Mouse (Mus musculus): ENCODE data around the gene Hoxd3. TPM values are rescaled to one million over a fixed set of nuclear protein-coding genes. Genes with fewer than 3 reads are reported as not detected.

Hoxd3 gene
- polyA plus RNA-seq, 1 experiment from 2014 or later: 15.8 TPM

GRCm38 (mm10) chr2:74672481-74673362, 39.0 kb upstream of the Hoxd3 start:
- no peaks in the 10 kb centered on the region for H3K9me3 ChIP-seq
- peaks cover 13% of the 10 kb centered on the region for H3K4me1 ChIP-seq
- H3K4me2 ChIP-seq: peak overlapping the region; percentile 50
- WGBS: 4% methylated on average over 34 of the region's 40 CpGs
- H3K36me3 ChIP-seq: no peaks in the 10 kb centered on the region
- H3K27ac ChIP-seq: no peak overlapping the region
- no peak for ATAC-seq (ENCODE audit: insufficient read depth, low FRiP score, low read depth)
- no peak overlapping the region for H3K9ac ChIP-seq
- H3K27me3 ChIP-seq (replicated peaks): peaks cover 94% of the 10 kb centered on the region
- peak overlapping the region; percentile 31; the same call in 1 of the 2 replicates for H3K4me3 ChIP-seq (replicated peaks)

- H3K4me1 ChIP-seq: peaks cover 4% of the 10 kb centered on the region; the same call in 1 of the 2 replicates
These were observed 37.8 kb upstream of the Hoxd3 start for GRCm38 (mm10) chr2:74673835-74674425.

DNA sequence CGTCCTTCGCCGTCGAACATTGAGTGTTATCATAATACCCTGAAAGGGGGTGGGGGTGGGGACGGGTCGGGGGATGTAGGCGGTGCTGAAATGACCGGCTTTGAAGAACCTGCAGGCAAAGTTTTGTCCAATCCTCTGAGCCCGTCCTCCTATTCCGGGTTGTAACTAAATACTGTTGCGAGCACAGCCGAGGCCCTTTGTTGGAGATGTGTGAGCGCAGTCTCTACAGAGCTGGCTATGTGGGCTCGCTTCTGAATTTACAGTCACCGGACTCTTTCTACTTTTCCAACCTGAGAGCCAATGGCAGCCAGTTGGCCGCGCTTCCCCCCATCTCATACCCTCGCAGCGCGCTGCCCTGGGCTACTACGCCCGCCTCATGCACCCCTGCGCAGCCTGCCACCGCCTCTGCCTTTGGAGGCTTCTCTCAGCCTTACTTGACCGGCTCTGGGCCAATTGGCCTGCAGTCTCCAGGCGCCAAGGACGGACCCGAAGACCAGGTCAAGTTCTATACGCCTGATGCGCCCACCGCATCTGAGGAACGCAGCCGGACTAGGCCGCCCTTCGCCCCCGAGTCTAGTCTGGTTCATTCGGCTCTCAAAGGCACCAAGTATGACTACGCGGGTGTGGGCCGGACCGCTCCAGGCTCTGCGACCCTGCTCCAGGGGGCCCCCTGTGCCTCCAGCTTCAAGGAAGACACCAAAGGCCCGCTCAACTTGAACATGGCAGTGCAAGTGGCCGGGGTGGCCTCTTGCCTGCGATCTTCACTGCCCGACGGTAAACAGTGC, 36.7 kb upstream of the Hoxd3 start, which contains the start of gene Hoxd12:
TSS of gene Hoxd12 (plus strand) at position 133 of the 785 bp plus-strand sequence.
- Histone ChIP-seq H3K36me3 (no peaks in the 10 kb centered on the region), H3K4me1 (peaks cover 4% of the 10 kb centered on the region; the same call in 1 of the 2 replicates), H3K27ac (no peak within 1 kb of the TSS), H3K9ac (no peak within 1 kb of the TSS), H3K4me2 (no peak within 1 kb of the TSS), H3K9me3 (no peaks in the 10 kb centered on the region), H3K4me3 (replicated peaks) (no peak within 1 kb of the TSS), H3K27me3 (replicated peaks) (peaks cover 96% of the 10 kb centered on the region)
- no peak for ATAC-seq (ENCODE audit: insufficient read depth, low FRiP score, low read depth)
- WGBS: 2% methylated on average over 47 of the region's 47 CpGs

More at GRCm38 (mm10) chr2:74673835-74674425, 37.8 kb upstream of the Hoxd3 start:
- no peak overlapping the region for H3K4me3 ChIP-seq (replicated peaks)
- 3% methylated on average over 24 of the region's 24 CpGs for WGBS
- no peak overlapping the region for H3K9ac ChIP-seq
- H3K9me3 ChIP-seq: no peaks in the 10 kb centered on the region
- no peak overlapping the region for H3K4me2 ChIP-seq
- peaks cover 94% of the 10 kb centered on the region for H3K27me3 ChIP-seq (replicated peaks)
- ATAC-seq (ENCODE audit: insufficient read depth, low FRiP score, low read depth): no peak
- H3K36me3 ChIP-seq: no peaks in the 10 kb centered on the region
- H3K27ac ChIP-seq: no peak overlapping the region

DNA sequence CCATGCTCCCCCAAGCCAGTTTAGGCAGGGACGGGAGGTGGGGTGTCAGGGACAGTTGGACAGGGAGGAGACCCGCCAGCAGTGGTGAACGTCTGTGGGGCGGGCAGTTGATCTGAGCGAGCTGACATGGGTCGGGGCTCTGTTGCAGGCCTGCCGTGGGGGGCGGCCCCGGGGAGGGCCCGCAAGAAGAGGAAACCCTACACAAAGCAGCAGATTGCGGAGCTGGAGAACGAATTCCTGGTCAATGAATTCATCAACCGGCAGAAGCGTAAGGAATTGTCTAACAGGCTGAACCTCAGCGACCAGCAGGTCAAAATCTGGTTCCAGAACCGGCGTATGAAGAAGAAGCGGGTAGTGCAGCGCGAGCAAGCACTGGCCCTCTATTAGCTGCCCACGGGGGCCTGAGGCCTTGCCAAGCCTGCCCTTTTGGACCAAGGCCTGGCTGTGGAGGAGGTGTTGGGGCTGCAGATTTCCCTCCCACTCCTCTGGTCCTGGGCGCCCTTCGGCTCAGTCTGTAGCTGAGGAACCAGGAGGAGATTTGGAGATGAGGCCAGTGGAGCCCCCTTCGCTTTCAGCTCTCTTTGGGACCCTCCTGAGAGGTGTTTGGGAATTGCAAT, 36.0 kb upstream of the Hoxd3 start:
- Histone ChIP-seq H3K4me3 (replicated peaks) (no peak overlapping the region), H3K9me3 (no peaks in the 10 kb centered on the region), H3K27me3 (replicated peaks) (peaks cover 98% of the 10 kb centered on the region), H3K36me3 (no peaks in the 10 kb centered on the region), H3K4me1 (peaks cover 4% of the 10 kb centered on the region; the same call in 1 of the 2 replicates), H3K9ac (no peak overlapping the region), H3K4me2 (no peak overlapping the region), H3K27ac (no peak overlapping the region)
- 5% methylated on average over 24 of the region's 24 CpGs for WGBS
- no peak for ATAC-seq (ENCODE audit: insufficient read depth, low FRiP score, low read depth)

DNA sequence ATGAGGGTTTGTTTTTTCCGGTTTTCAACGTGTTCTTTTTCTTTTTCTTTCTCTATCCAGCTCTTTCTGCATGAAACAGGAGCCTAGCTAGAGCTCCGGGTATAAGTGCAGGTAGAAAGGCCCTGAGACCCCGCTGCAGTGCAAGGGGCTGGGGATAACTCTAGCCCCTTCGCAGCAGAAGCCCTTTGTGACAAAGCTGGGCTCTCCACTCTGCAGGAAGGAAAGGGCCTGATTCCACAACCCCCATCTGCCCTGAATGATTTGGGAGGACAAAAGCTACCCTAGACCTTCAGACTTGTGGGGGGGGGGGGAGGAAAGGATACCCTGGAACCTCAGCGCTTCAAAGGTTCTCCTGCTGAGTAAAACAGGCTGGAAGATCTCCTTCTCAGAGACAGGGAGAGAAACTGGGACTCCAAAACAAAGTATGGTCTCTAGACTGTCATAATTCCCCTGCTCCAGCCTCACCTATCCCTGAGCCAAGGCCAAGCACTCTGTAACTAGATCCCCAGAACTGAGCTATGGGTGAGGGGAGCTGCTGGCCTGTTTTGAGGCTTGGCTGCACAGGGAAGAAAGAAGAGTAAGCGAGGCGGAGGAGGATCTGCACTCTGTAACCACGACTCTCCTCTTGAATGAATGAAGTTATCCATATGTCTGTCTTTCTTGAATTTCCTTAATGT, 35.2 kb upstream of the Hoxd3 start:
- Histone ChIP-seq H3K27me3 (replicated peaks) (peaks cover 99% of the 10 kb centered on the region), H3K4me3 (replicated peaks) (no peak overlapping the region), H3K4me2 (no peak overlapping the region), H3K27ac (no peak overlapping the region), H3K9me3 (no peaks in the 10 kb centered on the region), H3K36me3 (no peaks in the 10 kb centered on the region), H3K9ac (no peak overlapping the region), H3K4me1 (peaks cover 6% of the 10 kb centered on the region; the same call in 1 of the 2 replicates)
- WGBS: 4% methylated on average over 9 of the region's 9 CpGs
- ATAC-seq (ENCODE audit: insufficient read depth, low FRiP score, low read depth): no peak

- Histone ChIP-seq H3K4me3 (replicated peaks) (no peak overlapping the region), H3K9ac (no peak overlapping the region), H3K27ac (no peak overlapping the region), H3K9me3 (no peaks in the 10 kb centered on the region), H3K27me3 (replicated peaks) (peaks cover 99% of the 10 kb centered on the region), H3K36me3 (no peaks in the 10 kb centered on the region), H3K4me2 (no peak overlapping the region), H3K4me1 (peaks cover 12% of the 10 kb centered on the region)
- ATAC-seq (ENCODE audit: insufficient read depth, low FRiP score, low read depth): no peak
- WGBS: 18% methylated on average over 2 of the region's 2 CpGs
These were observed 34.6 kb upstream of the Hoxd3 start for GRCm38 (mm10) chr2:74677106-74677505.

DNA sequence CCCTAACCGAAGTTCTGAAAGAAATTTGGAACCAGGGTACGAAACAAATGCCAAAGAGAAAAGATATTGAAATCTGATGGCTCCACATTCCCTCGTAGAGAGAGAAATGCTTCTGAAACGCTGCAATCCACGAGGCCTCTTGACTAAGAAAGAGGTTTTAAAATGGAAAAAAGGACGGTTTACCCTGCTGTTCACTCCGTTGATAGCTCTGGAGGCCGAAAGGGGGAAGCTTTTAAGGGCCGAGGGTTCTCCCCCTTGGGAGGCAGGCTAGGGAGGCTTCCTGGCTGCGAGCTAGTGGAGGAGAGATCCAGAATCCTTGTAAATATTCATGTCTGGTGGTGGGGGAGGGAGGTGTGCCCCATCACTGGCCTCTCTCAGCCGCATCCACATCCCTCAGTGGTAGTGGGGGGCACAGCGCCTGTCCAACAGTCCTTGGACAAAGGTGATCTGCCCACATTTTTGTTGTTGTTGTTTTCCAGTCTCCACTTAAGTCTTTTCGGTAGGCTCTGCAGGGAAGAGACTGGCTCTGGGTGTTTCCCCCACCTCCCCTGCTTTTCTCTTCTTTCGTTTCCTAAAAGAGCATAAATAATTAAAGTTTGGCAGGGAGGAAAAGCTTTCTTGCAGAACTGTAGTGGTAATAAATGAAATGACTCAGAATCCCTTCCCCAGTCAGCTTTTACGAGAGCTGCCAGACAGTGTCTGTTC, 32.7 kb upstream of the Hoxd3 start, which contains the start of gene Hoxd11:
TSS of gene Hoxd11 (plus strand) at position 667 of the 705 bp plus-strand sequence.
- Histone ChIP-seq H3K27ac (no peak within 1 kb of the TSS), H3K36me3 (no peaks in the 10 kb centered on the region), H3K4me1 (peaks cover 17% of the 10 kb centered on the region), H3K4me2 (no peak within 1 kb of the TSS), H3K4me3 (replicated peaks) (no peak within 1 kb of the TSS), H3K27me3 (replicated peaks) (peaks cover 100% of the 10 kb centered on the region), H3K9me3 (no peaks in the 10 kb centered on the region), H3K9ac (no peak within 1 kb of the TSS)
- WGBS: 4% methylated on average over 15 of the region's 15 CpGs
- ATAC-seq (ENCODE audit: insufficient read depth, low FRiP score, low read depth): no peak

DNA sequence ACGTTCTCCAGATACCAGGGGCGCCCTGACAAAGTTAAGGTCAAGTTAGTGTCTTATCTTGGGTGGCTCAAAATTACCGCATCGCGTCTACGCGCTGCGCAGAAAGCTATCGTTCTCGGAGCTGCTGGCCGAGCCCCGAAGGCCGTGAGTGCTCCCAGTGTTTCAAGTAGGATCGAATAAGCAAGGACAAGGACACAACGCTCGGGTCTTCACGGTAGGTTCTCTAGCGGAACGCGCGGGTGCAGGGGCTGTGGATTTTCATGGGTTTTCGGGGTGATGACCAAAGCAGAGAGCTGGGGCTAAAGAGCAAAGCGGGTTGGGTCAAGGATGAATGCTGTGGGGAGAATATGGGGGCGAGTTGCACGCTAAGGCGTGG, 32.1 kb upstream of the Hoxd3 start:
- peaks cover 17% of the 10 kb centered on the region for H3K4me1 ChIP-seq
- ATAC-seq (ENCODE audit: insufficient read depth, low FRiP score, low read depth): no peak
- H3K9me3 ChIP-seq: no peaks in the 10 kb centered on the region
- no peak overlapping the region for H3K9ac ChIP-seq
- H3K27ac ChIP-seq: no peak overlapping the region
- H3K36me3 ChIP-seq: no peaks in the 10 kb centered on the region
- no peak overlapping the region for H3K4me3 ChIP-seq (replicated peaks)
- under 1% methylated on average over 26 of the region's 26 CpGs for WGBS
- H3K4me2 ChIP-seq: no peak overlapping the region
- peaks cover 100% of the 10 kb centered on the region for H3K27me3 ChIP-seq (replicated peaks)

DNA sequence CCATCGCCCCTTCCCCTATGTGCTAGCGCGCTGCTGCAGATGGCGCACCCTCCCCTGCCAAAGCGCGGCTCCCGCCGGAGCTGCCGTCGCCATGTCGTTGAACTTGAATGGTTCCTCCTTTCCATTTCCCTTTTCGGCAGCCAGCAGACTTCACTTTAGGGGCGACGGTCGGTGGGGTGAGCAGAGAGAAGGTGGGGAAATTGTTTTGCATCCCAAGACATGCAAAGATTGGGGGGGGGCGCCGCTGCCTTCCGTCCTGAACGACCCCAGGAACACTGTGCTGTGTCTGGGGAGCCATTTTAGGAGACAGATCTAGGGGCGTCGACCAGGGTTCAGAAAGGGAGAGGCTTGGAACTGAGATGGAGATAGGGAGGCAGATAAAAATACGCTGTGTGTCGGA, 31.7 kb upstream of the Hoxd3 start:
- no peak for ATAC-seq (ENCODE audit: insufficient read depth, low FRiP score, low read depth)
- H3K27me3 ChIP-seq (replicated peaks): peaks cover 100% of the 10 kb centered on the region
- no peak overlapping the region for H3K27ac ChIP-seq
- under 1% methylated on average over 23 of the region's 23 CpGs for WGBS
- no peak overlapping the region for H3K4me2 ChIP-seq
- H3K4me3 ChIP-seq (replicated peaks): no peak overlapping the region
- no peaks in the 10 kb centered on the region for H3K36me3 ChIP-seq
- no peak overlapping the region for H3K9ac ChIP-seq
- H3K4me1 ChIP-seq: peaks cover 17% of the 10 kb centered on the region
- H3K9me3 ChIP-seq: no peaks in the 10 kb centered on the region

GRCm38 (mm10) chr2:74680561-74681398, 30.9 kb upstream of the Hoxd3 start:
- no peaks in the 10 kb centered on the region for H3K9me3 ChIP-seq
- H3K27ac ChIP-seq: no peak overlapping the region
- peaks cover 98% of the 10 kb centered on the region for H3K27me3 ChIP-seq (replicated peaks)
- H3K4me3 ChIP-seq (replicated peaks): no peak overlapping the region
- peaks cover 17% of the 10 kb centered on the region for H3K4me1 ChIP-seq
- 3% methylated on average over 21 of the region's 21 CpGs for WGBS
- no peak overlapping the region for H3K9ac ChIP-seq
- H3K36me3 ChIP-seq: no peaks in the 10 kb centered on the region
- no peak overlapping the region for H3K4me2 ChIP-seq
- no peak for ATAC-seq (ENCODE audit: insufficient read depth, low FRiP score, low read depth)

All from stomach, embryonic 15.5 days (tissue).